Mouse (Mus musculus) myocyte (in vitro differentiated cells): ENCODE data around the gene Catsperg1.

Experiments used
- CEBPB ChIP-seq: IDR thresholded peaks from 2 replicates; pipeline ENCODE4 v1.6.1; 2011; ENCODE audit warnings: mild to moderate bottlenecking, moderate library complexity; ENCODE audit not compliant: poor library complexity, insufficient read depth, severe bottlenecking
- E2F4 ChIP-seq: IDR thresholded peaks from one replicate; pipeline ENCODE4 v1.6.1; 2011; ENCODE audit warnings: mild to moderate bottlenecking, control low read depth, moderate library complexity; ENCODE audit not compliant: insufficient read depth
- MAX ChIP-seq: IDR thresholded peaks from one replicate; pipeline ENCODE4 v1.6.1; 2011; ENCODE audit warnings: low read depth, mild to moderate bottlenecking, control low read depth
- MYOD1 ChIP-seq, 3 experiments: IDR thresholded peaks; one replicate each; pipeline ENCODE4 v1.6.1; 2011; ENCODE audit warnings: control low read depth in 2 of 3, low read depth in 2 of 3, mild to moderate bottlenecking in 2 of 3, moderate library complexity in 1 of 3; ENCODE audit not compliant: insufficient read length in 2 of 3, control insufficient read depth in 1 of 3
- MYOG ChIP-seq, 3 experiments: IDR thresholded peaks; one replicate each; pipeline ENCODE4 v1.6.1; 2011; ENCODE audit warnings: control low read depth in 2 of 3, low read depth in 2 of 3, mild to moderate bottlenecking in 2 of 3; ENCODE audit not compliant: insufficient read length in 2 of 3, control insufficient read depth in 1 of 3, insufficient read depth in 1 of 3
- POLR2A ChIP-seq: IDR thresholded peaks from one replicate; pipeline ENCODE4 v1.6.1; 2011; ENCODE audit warnings: low read depth, mild to moderate bottlenecking, control low read depth, moderate library complexity; ENCODE audit not compliant: insufficient read length
- POLR2AphosphoS2 ChIP-seq: IDR thresholded peaks from one replicate; pipeline ENCODE4 v1.6.1; 2011; ENCODE audit warnings: low read depth, control low read depth; ENCODE audit not compliant: insufficient read length
- SRF ChIP-seq: IDR thresholded peaks from one replicate; pipeline ENCODE4 v1.6.1; 2011; ENCODE audit warnings: low read depth; ENCODE audit not compliant: control insufficient read depth, insufficient read length
- TCF12 ChIP-seq: IDR thresholded peaks from one replicate; pipeline ENCODE4 v1.6.1; 2011; ENCODE audit warnings: mild to moderate bottlenecking, control low read depth; ENCODE audit not compliant: poor library complexity, insufficient read depth, severe bottlenecking
- USF1 ChIP-seq: IDR thresholded peaks from one replicate; pipeline ENCODE4 v1.6.1; 2011; ENCODE audit warnings: low read depth, mild to moderate bottlenecking, control low read depth, moderate library complexity

- no peak for TF ChIP-seq POLR2A
- no peak for TF ChIP-seq MYOD1 (IDR thresholded peaks at IDR 0.05; ENCODE audit: control insufficient read depth in 1 of 3, insufficient read length in 2 of 3, low read depth in 2 of 3)
- TF ChIP-seq USF1, result no peak
- no peak for TF ChIP-seq MAX
- no peak for TF ChIP-seq TCF12
- no peak for TF ChIP-seq POLR2AphosphoS2
- TF ChIP-seq MYOG (IDR thresholded peaks at IDR 0.05; ENCODE audit: control insufficient read depth in 1 of 3, insufficient read depth in 1 of 3, insufficient read length in 2 of 3, low read depth in 2 of 3), result no peak
- TF ChIP-seq E2F4, result no peak
- no peak for TF ChIP-seq SRF
- TF ChIP-seq CEBPB, result no peak
Observed at GRCm38 (mm10) chr7:29233745-29234144, 19.9 kb upstream of the Catsperg1 start.
